Mouse (Mus musculus) mature B cell (primary cell): ENCODE results near the gene Olfr1494.

Experiments
- in situ Hi-C: fragments of 300-500 bp; cut with MboI; formaldehyde crosslinking; loops from 2 replicates; pipeline ENCODE4 v1.14.3; 2019

The Olfr1494 gene

DNA sequence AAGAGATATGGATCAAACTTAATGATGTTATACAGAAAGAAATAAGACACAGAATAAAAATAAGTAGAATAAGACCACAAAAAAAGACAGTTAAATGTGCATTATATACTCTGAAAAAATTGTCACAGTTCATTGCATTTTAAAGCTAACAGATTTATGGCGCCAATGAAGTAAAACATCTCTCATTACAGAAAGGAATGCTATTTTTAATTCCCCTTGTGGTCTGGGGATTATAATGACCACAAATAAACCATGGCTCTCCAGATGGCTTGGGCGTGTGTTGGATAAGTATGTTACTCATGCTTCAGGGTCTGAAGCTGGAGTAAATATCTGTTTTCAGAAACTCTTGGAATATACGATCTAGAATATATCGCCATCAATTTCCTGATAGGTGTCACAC, at the start of gene Olfr1494:
Olfr1494 (plus strand) TSS at position 301 of the 400 bp plus-strand sequence.
- in situ Hi-C loops = no loop called here

GRCm38 (mm10) chr19:13696968-13697367, 42.6 kb upstream of the Olfr1494 start, which contains the start of gene Olfr1491:
Gene Olfr1491, plus strand, starts transcription at chr19:13697268.
- in situ Hi-C loops = no loop called here

- in situ Hi-C loops = no loop called here
Measured at GRCm38 (mm10) chr19:13722978-13723377, 16.6 kb upstream of the Olfr1494 start, which contains the start of gene Olfr1493-ps1. Gene Olfr1493-ps1, plus strand, starts transcription at chr19:13723278.

DNA sequence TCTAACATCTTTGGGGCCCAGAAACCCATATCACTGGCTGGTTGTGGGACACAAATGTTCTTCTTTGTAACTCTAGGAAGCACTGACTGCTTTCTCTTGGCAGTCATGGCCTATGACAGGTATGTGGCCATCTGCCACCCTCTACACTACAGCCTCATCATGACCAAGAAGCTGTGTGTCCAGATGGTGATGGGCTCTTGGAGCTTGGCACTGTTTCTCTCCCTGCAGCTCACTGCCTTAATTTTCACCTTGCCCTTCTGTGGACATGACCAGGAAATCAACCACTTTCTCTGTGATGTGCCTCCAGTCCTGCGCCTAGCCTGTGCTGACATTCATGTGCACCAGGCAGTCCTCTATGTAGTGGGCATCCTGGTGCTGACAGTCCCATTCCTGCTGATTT, 9.8 kb downstream of the Olfr1494 start:
- in situ Hi-C loops = no loop called here

- in situ Hi-C loops = no loop called here
Measured at GRCm38 (mm10) chr19:13764306-13764705, 24.8 kb downstream of the Olfr1494 start, which contains the start of gene Olfr1495. Gene Olfr1495, plus strand, starts transcription at chr19:13764606.

DNA sequence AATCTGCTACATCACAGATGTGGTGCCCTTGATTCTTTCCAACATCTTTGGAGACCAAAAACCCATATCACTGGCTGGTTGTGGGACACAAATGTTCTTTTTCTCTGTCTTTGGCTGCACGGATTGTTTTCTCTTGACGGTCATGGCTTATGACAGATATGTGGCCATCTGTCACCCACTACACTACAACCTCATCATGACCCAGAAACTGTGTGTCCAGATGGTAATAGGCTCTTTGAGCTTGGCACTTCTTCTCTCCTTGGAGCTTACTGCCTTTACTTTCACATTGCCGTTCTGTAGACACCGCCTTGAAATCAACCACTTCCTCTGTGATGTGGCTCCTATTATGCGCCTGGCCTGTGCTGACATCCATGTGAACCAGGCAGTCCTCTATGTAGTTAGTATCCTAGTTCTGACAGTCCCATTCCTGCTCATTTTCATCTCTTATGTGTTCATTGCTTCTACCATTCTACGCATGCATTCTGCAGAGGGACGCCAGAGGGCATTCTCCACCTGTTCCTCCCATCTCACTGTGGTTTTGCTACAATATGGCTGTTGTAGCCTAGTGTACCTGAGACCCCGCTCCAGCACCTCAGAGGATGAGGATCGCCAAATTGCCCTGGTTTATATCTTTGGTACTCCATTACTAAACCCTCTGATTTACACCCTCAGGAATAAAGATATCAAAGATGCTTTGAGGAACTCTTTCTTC, 29.2 kb downstream of the Olfr1494 start:
- in situ Hi-C loops = no loop called here

DNA sequence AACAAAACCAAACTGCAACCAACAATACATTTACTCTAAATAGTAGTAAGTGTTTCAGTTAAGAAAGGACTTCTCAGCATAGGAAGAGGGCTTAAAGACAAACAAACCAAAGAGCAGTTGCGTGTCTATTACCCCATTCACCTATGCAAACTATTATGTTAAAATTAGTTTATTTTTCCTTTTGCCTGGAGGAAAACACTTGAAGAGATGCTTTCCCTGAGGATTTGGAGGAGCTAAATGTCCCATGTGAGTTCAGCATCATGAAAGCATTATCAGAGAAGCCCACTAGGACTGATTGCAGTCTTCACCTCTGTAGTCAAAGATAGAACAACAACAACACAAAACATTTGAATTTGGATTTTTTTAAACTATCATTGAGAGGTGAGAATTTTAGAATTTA, 38.0 kb downstream of the Olfr1494 start, which contains the start of gene Olfr1496:
Olfr1496 (plus strand) TSS at position 301 of the 400 bp plus-strand sequence.
- in situ Hi-C loops = no loop called here

- in situ Hi-C loops = no loop called here
Measured at GRCm38 (mm10) chr19:13798102-13798501, 58.6 kb downstream of the Olfr1494 start, which contains the start of gene Olfr1497. Gene Olfr1497, minus strand, starts transcription at chr19:13798202.
